Mouse (Mus musculus) embryonic fibroblast, embryonic 13.5 days (primary cell): ENCODE results near the gene Slc35f1.

Source experiments
- CTCF ChIP-seq: IDR thresholded peaks from 2 replicates; pipeline ENCODE4 v1.5.1; 2011; ENCODE audit warnings: mild to moderate bottlenecking, control low read depth, low read length, moderate library complexity, borderline replicate concordance; ENCODE audit not compliant: insufficient read depth
- POLR2A ChIP-seq: IDR thresholded peaks from 2 replicates; pipeline ENCODE4 v1.6.1; 2011; ENCODE audit warnings: low read depth, mild to moderate bottlenecking, control low read depth, low read length, moderate library complexity

- TF ChIP-seq CTCF (no peak), POLR2A (no peak)
Measured at GRCm38 (mm10) chr10:52979251-52979650, 288.9 kb downstream of the Slc35f1 start.
